Mouse (Mus musculus) G1E (cell line): ENCODE data around the gene Nap1l4. TPM values are rescaled to one million over a fixed set of nuclear protein-coding genes. Genes with fewer than 3 reads are reported as not detected.

ENCODE experiments used
- ATAC-seq: 2 replicates; pipeline ENCODE4 v1.8.0; 2016; ENCODE audit warnings: mild to moderate bottlenecking; ENCODE audit not compliant: insufficient number of reproducible peaks, poor library complexity, low FRiP score, severe bottlenecking; ENCODE audit errors: extremely low read depth
- DNase-seq: peaks from one replicate; pipeline ENCODE4 v3.0.0; 2012; ENCODE audit warnings: low spot score
- H3K27me3 ChIP-seq: 2 replicates; pipeline ENCODE4 v1.6.1; 2012; ENCODE audit warnings: mild to moderate bottlenecking, low read length, inconsistent platforms; ENCODE audit not compliant: insufficient read depth
- H3K36me3 ChIP-seq: replicated peaks from 2 replicates; pipeline ENCODE3; 2012; ENCODE audit warnings: mild to moderate bottlenecking, inconsistent platforms
- H3K4me1 ChIP-seq: 2 replicates; pipeline ENCODE4 v1.6.1; 2012; ENCODE audit warnings: low read depth, low read length, inconsistent platforms, mixed read lengths; ENCODE audit not compliant: insufficient read depth
- H3K4me3 ChIP-seq: 2 replicates; pipeline ENCODE4 v1.5.1; 2012; ENCODE audit warnings: low read depth, mild to moderate bottlenecking, inconsistent platforms, low read length, moderate library complexity, mixed read lengths
- H3K9me3 ChIP-seq: replicated peaks from 2 replicates; pipeline ENCODE4 v1.6.1; 2012; ENCODE audit warnings: inconsistent platforms
- CTCF ChIP-seq: IDR thresholded peaks from 2 replicates; pipeline ENCODE4 v1.5.1; 2012; ENCODE audit warnings: low read depth, low read length, inconsistent platforms, mixed read lengths
- GATA1 ChIP-seq: IDR thresholded peaks from 2 replicates; pipeline ENCODE4 v1.6.1; 2012; ENCODE audit warnings: borderline replicate concordance, low read length, inconsistent platforms, mixed read lengths
- GATA2 ChIP-seq: IDR thresholded peaks from 2 replicates; pipeline ENCODE4 v1.6.1; 2012; ENCODE audit warnings: low read depth, low read length, inconsistent platforms, borderline replicate concordance
- POLR2AphosphoS5 ChIP-seq: IDR thresholded peaks from 2 replicates; pipeline ENCODE4 v1.6.1; 2012; ENCODE audit warnings: low read depth, low read length, inconsistent platforms; ENCODE audit not compliant: insufficient replicate concordance
- TAL1 ChIP-seq: conservative IDR thresholded peaks from 2 replicates; pipeline ENCODE4 v1.6.1; 2012; ENCODE audit warnings: low read depth, low read length, inconsistent platforms, mixed read lengths
- polyA plus RNA-seq: library from polyadenylated mRNA; stranded (reverse); fragments of >175 nt; gene quantifications from 2 replicates; pipeline ENCODE4 v1.2.3, GENCODE M21; 2012
- total RNA-seq, 2 experiments: library from RNA; stranded (forward) in 1 of 2; stranded (reverse) in 1 of 2; fragments of 200-1000 nt in 1 of 2; fragments of >200 nt in 1 of 2; fragmentation: Nextera tagmentation in 1 of 2; gene quantifications; 2 replicates each; pipeline ENCODE4 v1.2.3; 2014 to 2017

Nap1l4 gene
- total and polyA plus RNA-seq, 3 experiments: 84.7 to 158 (median 96.6) TPM

DNA sequence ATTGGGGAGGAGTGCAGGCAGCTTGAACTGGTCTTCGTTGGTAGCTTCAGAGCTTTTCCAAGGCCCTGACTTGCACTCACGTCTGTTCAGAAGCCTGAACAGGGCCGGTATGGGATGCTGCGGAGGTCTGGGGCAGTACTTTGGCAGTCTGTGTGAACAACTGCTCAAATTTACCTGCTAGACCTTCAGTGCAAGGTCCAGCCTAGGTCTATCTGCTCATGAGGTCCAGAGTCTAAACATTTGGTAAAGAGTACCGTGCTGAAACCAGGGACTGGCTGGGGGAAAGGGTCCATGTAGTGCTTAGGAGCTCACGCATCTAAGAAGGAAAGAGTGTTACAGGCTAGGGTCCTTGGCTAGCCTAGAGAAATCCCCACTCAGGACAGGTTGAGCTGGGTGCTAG is 59.2 kb downstream of the Nap1l4 start:
- no peaks in the 10 kb centered on the region for H3K9me3 ChIP-seq
- H3K36me3 ChIP-seq: no peaks in the 10 kb centered on the region
- DNase-seq (no peak), ATAC-seq (no peak)
- no peak overlapping the region for H3K4me3 ChIP-seq
- TF ChIP-seq GATA2 (no peak), GATA1 (no peak), POLR2AphosphoS5 (no peak), TAL1 (no peak), CTCF (no peak)
- H3K4me1 ChIP-seq: peaks cover 29% of the 10 kb centered on the region
- peaks cover 58% of the 10 kb centered on the region for H3K27me3 ChIP-seq

DNA sequence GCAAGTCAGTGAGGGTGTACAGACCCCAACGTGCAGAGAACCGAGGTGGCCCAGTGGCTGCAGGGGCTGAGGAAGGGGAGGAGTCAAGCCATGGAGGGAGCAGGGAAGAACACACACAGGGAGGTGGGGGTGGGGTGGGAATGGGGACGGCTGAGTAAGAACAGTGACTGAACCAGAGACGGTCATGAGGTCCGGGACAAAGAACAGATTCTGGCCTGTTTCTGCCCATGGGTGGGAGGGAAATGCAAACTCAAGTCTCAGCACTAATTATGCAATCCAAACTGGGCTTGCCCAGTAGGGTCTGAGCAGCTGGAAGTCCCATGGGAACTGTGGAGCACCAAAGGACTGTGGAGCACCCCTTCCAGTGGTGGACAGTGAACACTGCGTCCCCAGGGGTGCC is 66.4 kb downstream of the Nap1l4 start:
- Histone ChIP-seq H3K4me1 (peaks cover 14% of the 10 kb centered on the region), H3K27me3 (peaks cover 57% of the 10 kb centered on the region), H3K9me3 (no peaks in the 10 kb centered on the region), H3K36me3 (no peaks in the 10 kb centered on the region), H3K4me3 (no peak overlapping the region)
- DNase-seq (no peak), ATAC-seq (no peak)
- TF ChIP-seq POLR2AphosphoS5 (no peak), CTCF (no peak), TAL1 (no peak), GATA1 (no peak), GATA2 (no peak)

DNA sequence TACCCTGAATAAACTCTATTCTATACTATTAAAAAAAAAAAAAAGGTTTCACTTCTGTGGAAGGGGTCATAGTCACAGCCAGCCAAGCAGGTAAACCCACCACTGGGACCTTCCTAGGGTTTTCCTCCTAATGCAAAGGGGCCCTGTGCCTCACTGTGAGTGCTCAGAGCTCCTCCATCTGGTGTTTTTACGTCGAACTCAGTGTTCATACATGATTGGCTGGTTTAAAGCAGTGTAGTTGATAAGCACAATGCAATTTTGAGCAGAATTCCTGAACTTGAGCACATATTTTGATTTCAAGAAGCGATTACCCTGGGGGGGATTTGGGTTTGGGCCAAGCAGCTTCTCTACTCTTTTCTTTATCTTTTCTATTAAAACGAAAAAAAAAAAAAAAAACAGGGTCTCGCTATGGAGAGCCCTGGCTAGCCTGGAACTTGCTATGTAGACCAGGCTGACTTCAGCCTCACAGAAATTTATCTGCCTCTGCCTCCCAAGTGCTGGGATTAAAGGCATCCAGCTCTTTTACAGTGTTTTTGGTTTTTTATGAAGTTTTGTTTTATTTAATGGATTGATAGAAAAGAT is 67.0 kb downstream of the Nap1l4 start:
- H3K36me3 ChIP-seq: no peaks in the 10 kb centered on the region
- TF ChIP-seq POLR2AphosphoS5 (no peak), GATA1 (no peak), CTCF (no peak), TAL1 (no peak), GATA2 (no peak)
- peaks cover 62% of the 10 kb centered on the region for H3K27me3 ChIP-seq
- no peaks in the 10 kb centered on the region for H3K9me3 ChIP-seq
- no peak overlapping the region for H3K4me3 ChIP-seq
- no peak for DNase-seq
- ATAC-seq: no peak
- H3K4me1 ChIP-seq: peaks cover 14% of the 10 kb centered on the region

DNA sequence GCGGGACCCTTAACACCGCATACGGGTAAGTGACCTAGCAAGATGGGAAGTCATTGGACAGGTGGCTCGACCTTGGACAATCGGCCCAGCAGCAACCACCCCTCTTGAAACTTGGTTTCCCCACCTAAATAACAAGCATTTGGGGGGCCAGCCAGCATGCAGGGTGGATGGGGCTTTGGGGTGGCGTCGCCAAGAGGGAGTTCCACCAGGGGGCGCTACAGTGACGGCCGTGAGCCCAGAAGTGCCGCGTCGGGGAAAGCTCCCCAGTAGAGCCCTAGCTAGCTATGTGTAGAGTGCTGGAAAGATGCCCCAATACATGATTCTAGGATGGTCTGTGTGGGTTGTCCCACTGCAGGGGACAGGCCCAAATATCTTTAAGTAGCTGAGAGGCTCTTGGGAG is 68.4 kb downstream of the Nap1l4 start:
- TF ChIP-seq GATA1 (no peak), CTCF (peak; percentile 50), GATA2 (no peak)
- H3K27me3 ChIP-seq: peaks cover 63% of the 10 kb centered on the region
- no peaks in the 10 kb centered on the region for H3K36me3 ChIP-seq
- H3K9me3 ChIP-seq: no peaks in the 10 kb centered on the region
- ATAC-seq: 0 out of 2 replicates have a peak, but pooled peaks have one; percentile 34
- DNase-seq: peak; percentile 71
- peaks cover 22% of the 10 kb centered on the region for H3K4me1 ChIP-seq
- no peak overlapping the region for H3K4me3 ChIP-seq

DNA sequence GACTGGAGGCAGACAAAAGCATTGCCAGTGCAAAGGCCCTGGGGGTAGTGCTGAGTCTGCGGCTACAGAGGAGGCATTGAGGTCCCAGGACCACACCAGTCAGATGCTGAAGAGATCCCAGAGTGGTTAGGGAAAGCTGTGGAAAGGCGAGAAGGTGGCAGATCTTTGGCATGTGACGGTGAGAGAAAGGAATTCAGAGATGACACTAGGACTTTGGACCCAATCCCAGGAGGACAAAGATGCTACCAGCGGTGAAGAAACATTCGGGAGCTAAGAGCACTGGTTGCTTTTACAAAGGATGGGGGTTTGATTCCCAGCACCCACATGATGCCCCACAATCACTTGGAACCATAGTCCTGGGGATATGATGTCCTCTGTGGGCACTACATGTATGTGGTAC is 71.1 kb downstream of the Nap1l4 start:
- Histone ChIP-seq H3K4me1 (peaks cover 38% of the 10 kb centered on the region), H3K27me3 (peaks cover 53% of the 10 kb centered on the region), H3K4me3 (no peak overlapping the region), H3K9me3 (no peaks in the 10 kb centered on the region), H3K36me3 (no peaks in the 10 kb centered on the region)
- DNase-seq (no peak), ATAC-seq (no peak)
- TF ChIP-seq GATA1: no peak

DNA sequence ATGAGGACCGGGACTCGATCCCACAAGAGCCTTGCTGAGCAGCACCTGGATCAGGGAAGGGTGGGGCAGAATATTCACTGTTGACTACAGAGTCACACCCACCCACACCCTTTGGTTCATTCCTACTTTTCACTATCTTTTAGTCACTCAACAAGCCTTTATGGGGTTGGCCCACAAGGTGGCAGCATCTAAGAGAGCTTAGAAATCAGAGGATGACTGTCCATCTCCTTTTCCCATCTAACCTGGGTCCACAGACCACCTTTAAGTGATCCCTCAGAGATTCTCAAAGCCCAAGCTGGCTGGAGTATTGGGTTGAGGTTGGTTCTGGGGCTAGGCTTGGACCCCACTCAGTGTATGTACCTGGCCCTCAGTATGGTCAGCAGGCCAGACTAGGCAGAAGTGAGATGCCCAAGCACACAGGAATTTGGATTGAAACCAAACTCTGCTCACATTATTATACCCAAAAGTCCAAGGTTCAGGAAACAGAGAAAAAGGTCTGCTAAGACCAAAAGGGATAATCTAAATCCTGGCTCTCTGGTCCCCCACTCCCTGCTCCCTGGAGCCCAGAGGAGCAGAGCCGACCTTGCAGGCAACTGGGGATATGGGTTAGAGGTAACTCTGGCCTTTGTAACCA is 72.1 kb downstream of the Nap1l4 start:
- ATAC-seq (no peak), DNase-seq (no peak)
- no peaks in the 10 kb centered on the region for H3K9me3 ChIP-seq
- TF ChIP-seq GATA2: no peak
- TF ChIP-seq TAL1: no peak
- no peak for TF ChIP-seq CTCF
- no peak for TF ChIP-seq GATA1
- TF ChIP-seq POLR2AphosphoS5: no peak
- H3K36me3 ChIP-seq: no peaks in the 10 kb centered on the region
- peaks cover 33% of the 10 kb centered on the region for H3K4me1 ChIP-seq
- no peak overlapping the region for H3K4me3 ChIP-seq
- H3K27me3 ChIP-seq: peaks cover 53% of the 10 kb centered on the region

DNA sequence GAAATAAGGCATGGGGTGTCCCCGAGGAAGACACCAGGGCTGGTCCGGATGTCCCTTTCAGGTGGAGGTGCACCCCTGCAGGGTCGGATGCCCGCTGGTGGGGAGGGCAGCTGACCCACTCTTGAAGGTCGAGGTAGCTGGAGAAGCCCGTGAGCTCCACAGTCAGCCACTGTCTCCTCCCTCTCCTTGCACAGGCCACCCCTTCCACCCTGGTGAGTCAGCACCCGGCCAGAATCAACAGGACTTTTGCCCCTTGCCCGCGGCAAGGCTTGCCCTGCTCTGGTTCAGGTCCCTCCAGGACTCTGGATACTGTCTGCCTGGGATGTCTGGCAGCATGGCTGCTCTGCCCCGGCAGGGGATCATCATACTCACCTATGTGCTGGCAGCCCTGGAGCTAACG is 73.0 kb downstream of the Nap1l4 start:
- H3K27me3 ChIP-seq: peaks cover 54% of the 10 kb centered on the region
- peaks cover 28% of the 10 kb centered on the region for H3K4me1 ChIP-seq
- H3K9me3 ChIP-seq: no peaks in the 10 kb centered on the region
- ATAC-seq (no peak), DNase-seq (no peak)
- TF ChIP-seq GATA2 (no peak), GATA1 (no peak), CTCF (no peak), POLR2AphosphoS5 (no peak), TAL1 (no peak)
- H3K4me3 ChIP-seq: no peak overlapping the region
- H3K36me3 ChIP-seq: no peaks in the 10 kb centered on the region
